Mouse (Mus musculus) 416B (cell line): ENCODE data around the gene Abcb1a.

Source experiments
- DNase-seq: peaks from one replicate; pipeline ENCODE4 v3.0.0; 2011; ENCODE audit warnings: low read depth

Abcb1a gene

DNA sequence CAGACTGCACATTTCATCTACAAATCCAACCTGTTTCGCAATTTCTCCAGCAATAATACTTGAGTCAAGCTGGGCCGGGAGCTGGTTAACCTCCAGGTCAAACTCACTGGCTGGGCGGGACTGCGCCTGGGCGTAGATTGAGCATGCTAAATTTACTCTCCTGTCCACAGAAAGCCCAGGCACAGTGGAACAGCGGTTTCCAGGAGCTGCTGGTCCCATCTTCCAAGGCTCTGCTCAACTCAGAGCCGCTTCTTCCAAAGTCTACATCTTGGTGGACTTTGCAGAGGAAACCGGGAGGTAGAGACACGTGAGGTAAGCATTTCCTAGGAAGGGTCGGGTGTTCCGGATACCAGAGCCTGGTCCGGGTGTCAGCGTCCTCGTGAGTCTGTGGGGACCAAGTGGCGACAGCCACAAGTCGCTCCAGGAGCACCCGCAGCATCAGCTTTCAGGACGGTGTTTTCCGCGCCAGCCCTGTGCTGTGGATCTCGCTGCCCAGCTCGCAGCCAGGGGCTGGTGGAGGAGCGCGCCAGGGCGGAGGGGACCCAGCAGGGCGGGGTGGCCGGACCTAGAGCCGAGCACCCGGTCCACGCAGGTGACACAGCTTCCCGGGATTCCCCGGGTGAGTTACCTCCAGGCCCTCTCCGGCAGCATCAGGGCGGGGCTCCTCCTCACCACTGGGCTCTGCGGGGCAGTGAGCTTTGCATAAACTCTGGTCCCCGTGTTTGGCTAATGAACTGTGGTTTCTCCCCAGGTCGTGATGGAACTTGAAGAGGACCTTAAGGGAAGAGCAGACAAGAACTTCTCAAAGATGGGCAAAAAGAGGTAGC is at the start of gene Abcb1a:
Abcb1a (plus strand) TSS at position 167 of the 827 bp plus-strand sequence.
- DNase-seq, result no peak

- no peak for DNase-seq
These were observed 37.7 kb upstream of the Abcb1a start for GRCm38 (mm10) chr5:8622071-8622595.

DNA sequence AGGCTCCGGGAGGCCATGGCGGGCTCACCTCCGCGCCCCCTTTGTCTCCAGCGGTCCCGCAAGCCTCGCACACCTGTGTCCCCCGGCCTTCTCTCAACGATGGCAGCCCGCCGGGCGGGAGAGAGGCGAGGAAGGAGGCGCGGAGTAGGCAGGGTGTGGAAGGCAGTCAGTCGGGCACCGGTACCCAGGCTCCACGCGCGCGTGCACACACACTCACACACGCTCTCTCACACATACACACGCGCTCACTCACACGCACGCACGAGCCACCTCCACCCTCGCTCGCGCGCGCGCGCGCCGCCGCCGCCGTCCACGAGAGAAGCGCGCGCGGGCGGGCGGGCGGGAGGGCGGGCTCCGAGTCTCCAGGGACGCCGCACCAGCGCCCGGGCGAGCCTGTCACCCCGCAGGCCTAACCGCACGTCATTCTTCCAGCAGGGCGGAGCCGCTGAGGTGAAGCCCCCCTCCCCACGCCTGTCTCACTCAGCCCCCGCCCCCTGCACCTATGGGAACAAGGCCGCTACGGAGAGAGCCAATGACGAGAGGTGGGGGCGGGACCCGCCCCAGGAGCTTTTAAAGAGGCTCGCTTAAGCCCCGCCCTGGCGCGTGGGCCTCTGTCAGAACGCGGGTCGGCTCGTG is 37.2 kb upstream of the Abcb1a start, which contains the start of gene Rundc3b:
Rundc3b (minus strand) TSS at position 357 of the 636 bp plus-strand sequence.
- DNase-seq, result no peak

DNA sequence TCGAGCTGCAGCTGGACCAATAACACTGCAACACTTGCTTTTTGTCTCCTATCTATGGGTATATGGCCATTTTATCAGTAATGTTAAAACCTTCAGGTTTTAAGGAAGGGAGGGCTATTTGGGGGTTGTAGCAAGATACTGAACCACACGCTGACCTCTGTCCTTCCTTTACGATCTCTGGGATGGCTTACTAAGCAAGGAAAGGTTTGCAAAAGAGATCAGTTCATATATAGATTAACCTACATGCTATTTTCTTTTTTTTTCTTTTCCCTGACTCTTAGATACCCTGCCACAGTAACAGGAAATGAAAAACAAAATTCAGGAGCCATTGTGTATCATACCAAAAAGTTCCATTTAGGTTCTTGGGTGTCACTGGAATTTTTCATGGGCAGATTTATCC is 27.0 kb upstream of the Abcb1a start:
- DNase-seq, result no peak

- DNase-seq, result no peak
These were observed 25.3 kb upstream of the Abcb1a start for GRCm38 (mm10) chr5:8634489-8634975.

GRCm38 (mm10) chr5:8648300-8648699 is 11.6 kb upstream of the Abcb1a start:
- no peak for DNase-seq

DNA sequence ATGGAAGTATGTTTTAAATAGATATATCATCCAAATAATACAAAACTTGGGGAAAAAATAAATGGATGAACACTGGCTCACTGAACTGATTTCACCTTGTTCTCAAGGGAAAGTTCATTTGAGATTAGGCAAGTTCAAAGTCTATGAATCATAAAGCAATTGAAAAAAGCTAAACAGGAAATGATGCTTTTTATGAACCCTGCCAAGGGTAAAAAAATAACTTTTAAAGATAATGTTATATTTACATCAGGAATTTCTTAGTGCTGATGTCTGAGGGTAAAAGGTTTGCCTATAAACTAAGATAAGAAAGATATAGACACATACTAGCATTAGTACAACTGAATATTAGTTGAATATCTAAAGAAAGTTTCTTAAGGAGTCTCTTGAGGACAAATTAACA is 11.1 kb upstream of the Abcb1a start:
- DNase-seq, result no peak

DNA sequence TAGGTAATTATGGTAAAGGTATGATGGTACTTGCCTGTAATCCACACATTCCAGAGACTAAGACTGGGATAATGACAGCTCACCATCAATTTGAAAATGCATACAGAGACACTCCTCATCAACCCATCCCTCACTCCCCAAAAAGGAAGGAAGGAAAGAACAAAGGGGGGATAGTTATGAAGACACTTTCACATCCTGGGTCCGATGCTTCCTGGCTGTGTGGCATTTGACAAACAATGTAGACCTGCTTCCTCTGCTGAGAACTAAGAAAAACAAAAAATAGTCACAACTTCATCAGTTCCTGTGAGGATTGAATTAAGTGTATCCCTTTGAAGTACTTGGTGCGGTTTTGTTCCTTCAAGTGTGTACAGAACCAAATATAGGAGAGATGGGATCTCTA is 7.8 kb upstream of the Abcb1a start:
- no peak for DNase-seq

GRCm38 (mm10) chr5:8660738-8661151 is 868 bp downstream of the Abcb1a start:
- no peak for DNase-seq

DNA sequence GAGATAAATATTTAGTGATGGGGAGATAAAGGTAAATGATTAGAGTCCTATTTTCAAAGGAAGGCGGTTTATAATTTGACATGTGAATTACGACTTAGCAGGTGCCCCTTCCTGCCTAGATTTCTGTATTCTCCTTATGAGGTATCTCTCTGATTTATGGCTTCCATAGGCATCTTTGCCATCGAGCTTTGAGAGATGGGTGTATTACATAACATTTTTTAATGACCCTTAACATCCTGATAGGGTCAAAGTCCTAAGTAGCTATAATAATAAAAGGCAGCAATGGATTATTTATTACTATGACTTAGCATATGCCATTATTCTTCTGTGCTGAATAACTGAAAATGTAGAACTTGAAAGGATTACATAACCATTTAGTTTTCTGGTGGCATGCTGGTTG is 4.8 kb downstream of the Abcb1a start:
- no peak for DNase-seq

DNA sequence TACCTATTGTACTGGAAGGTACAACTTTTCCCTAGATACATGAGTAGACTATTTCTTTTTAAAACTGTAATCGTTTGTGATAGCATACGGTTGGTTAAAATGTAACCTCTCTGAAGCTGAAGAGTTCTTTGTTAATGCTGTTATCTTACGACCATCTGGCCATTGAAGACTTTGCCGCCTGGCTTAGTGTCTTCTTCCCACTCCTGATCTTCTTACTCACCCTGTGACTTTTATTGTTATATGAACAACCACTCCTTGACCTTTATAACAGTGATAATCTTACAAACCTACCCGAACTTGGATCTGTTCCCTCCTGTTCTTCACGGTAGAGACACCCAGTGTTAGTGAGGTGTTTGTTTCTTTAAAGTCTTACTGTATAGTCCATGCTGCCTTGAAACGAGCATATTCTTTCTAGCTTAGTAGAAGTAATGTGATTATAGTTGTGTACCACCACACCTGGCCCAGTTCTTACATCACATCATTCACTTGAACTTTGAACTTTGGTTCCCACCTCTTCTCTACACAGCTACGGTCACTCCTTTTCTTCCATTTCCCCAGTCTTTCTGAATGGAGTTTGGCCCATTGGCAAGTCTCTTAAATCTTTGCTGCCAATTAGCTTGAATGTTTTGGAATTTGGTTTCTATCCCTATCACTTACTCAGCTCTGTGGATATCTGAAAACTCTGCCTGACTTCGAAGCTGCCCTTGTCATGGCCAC is 8.0 kb downstream of the Abcb1a start:
- no peak for DNase-seq

DNA sequence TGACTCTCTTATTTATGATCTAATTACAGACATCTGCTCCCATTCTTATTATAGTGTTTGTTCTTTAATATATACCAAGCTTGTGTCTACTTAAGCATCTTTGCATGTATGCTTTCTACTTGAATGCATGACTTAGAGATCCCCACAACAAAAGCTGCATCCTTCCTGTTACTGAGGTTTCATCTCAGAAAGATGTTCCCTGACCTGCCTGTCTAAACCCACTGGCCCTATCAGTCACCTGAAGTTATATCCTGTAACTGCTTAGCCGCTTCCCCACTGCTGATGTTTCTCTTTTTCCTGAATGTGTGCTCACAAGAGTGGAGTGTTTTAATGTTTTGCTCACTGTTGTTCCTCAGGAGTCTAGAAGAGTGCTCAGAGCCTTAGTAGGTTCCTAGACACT is 9.7 kb downstream of the Abcb1a start:
- no peak for DNase-seq

DNA sequence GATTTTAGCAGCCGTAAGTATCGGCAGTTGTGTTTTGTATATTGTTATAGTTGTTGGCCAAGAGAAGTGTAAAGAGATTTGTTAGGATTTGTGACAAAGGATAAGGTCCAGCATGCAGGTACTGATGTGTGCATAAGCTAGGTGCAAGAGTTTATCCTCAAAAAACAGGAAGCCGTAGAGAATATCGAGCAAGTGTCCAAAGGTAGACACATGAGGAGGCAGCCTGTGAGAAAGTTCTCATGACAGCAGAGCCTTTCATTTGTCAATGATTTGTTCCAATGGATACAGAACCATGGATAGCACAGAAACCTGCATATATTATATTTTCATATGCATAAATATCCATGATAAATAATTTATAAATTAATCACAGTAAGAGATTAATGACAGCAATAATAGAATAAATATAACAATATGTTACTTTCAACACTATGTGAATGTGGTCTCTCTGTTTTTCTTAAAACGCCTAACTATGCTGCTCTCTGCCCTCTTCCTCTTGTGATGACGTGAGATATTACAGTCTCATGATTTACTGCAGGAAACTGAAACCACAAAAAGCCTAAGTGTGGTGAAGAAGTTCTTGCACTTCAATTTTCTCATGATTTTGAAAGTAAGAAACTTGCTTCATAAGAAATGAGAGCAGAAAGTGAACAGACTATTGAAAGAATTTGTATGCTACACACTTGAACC is 15.5 kb downstream of the Abcb1a start:
- DNase-seq, result peak; percentile 75

- no peak for DNase-seq
These were observed 16.0 kb downstream of the Abcb1a start for GRCm38 (mm10) chr5:8675952-8676262.

- DNase-seq, result peak; percentile 41
These were observed 21.3 kb downstream of the Abcb1a start for GRCm38 (mm10) chr5:8681166-8681565.

GRCm38 (mm10) chr5:8683686-8684085 is 23.8 kb downstream of the Abcb1a start:
- no peak for DNase-seq

DNA sequence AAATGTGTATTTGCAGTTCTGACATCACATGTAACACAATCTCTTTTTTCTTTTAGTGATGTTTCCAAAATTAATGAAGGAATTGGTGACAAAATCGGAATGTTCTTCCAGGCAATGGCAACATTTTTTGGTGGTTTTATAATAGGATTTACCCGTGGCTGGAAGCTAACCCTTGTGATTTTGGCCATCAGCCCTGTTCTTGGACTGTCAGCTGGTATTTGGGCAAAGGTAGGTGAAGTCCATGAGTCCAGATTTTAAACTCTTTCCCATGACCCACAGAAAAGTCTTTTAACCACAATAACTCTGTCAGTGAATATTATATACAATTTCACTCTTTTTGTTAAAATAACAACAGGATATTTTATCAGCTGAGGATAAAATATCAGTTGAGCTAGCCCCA is 26.2 kb downstream of the Abcb1a start:
- DNase-seq, result no peak

DNA sequence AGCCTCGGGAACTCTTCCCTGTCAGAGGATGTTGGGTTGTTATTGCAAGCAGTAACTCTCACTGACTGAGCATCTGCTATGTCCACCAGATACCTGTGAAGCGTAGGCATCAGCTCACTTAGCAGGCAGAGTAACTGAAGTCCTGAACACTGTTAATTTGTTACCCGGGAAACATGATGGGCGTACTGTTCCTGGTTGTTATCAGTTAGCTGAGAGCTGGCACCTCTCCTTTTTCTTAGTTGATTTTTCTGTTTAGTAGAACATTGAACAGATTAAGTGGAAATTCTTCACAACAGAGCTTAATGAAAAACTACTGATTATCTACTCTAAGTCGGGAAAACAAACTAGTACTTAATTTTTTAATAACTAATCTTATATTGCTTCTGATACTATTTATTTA is 27.7 kb downstream of the Abcb1a start:
- no peak for DNase-seq

GRCm38 (mm10) chr5:8716061-8716460 is 56.2 kb downstream of the Abcb1a start:
- DNase-seq, result no peak

GRCm38 (mm10) chr5:8719556-8719955 is 59.7 kb downstream of the Abcb1a start:
- no peak for DNase-seq

- DNase-seq, result no peak
These were observed 62.3 kb downstream of the Abcb1a start for GRCm38 (mm10) chr5:8722224-8722623.

GRCm38 (mm10) chr5:8722867-8723266 is 63.0 kb downstream of the Abcb1a start:
- no peak for DNase-seq
